Mouse (Mus musculus) CD4-positive, CD25-positive, alpha-beta regulatory T cell, adult 4 months (primary cell): Measurements from ENCODE around the gene Zfy2. TPM values are rescaled to one million over a fixed set of nuclear protein-coding genes. Genes with fewer than 3 reads are reported as not detected.

Source experiments
- ATAC-seq: one replicate; pipeline ENCODE4 v1.8.0; 2017
- polyA plus RNA-seq, 2 experiments: library from polyadenylated mRNA; unstranded; fragments of 100-300 nt; shearing (Covaris generic); gene quantifications; one replicate each; pipeline ENCODE4 v1.2.1; 2017

Zfy2 gene
- polyA plus RNA-seq, result not detected

DNA sequence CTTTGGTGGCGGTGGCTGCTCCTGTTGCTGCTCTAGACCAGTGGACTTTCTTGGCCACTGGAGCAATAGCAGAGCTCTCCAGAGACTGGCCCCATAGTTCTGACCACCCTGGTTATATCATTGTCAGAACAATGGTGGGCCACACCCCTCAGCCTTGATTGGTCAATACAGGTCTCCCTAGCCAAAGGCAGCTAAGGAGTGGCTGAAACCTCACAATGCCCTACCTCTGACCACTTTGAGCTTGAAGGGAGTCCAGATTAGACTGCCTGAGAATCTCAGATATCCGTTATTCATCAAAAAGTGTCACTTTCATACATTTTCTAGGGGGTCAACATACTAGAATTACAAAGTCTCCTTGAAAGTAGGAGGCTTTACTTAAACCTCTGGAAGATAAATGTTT is at the start of gene Zfy2:
Gene Zfy2 (minus strand): TSS at position 101 of the 400 bp plus-strand sequence.
- ATAC-seq, result no peak
